Mouse (Mus musculus) c-Kit-positive CD71-negative TER-119-negative erythroid progenitor cells, embryonic 14.5 days (primary cell): Measurements from ENCODE around the gene Tmem199.

Experiments
- DNase-seq: peaks from one replicate; pipeline ENCODE4 v3.0.0-alpha.2; 2013; ENCODE audit warnings: low read depth

Tmem199 gene

GRCm38 (mm10) chr11:78524838-78525237, 12.9 kb upstream of the Tmem199 start:
- no peak for DNase-seq

GRCm38 (mm10) chr11:78523241-78523955, 11.4 kb upstream of the Tmem199 start:
- DNase-seq = no peak

- no peak for DNase-seq
Observed at GRCm38 (mm10) chr11:78522481-78522997, 10.6 kb upstream of the Tmem199 start.

- DNase-seq = no peak
Observed at GRCm38 (mm10) chr11:78521880-78522279, 9.9 kb upstream of the Tmem199 start.

DNA sequence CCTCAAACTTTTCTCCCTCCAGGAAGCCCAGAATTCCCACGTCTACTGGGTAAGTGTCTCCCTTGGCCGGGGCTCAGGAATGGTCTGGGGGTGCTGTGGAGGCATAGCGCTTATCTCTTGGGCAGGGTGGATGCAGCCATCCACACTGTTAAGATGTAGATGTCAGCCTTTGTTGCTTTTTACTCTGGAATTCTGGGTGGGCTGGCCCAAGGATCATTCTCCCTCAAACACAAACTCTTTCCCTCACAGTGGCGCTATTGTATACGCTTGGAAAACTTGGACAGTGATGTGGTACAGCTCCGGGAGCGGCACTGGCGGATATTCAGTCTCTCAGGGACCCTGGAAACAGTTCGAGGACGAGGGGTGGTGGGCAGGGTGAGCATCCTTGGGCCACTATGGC, 7.0 kb upstream of the Tmem199 start:
- DNase-seq = no peak

- DNase-seq = no peak
Observed at GRCm38 (mm10) chr11:78515549-78516325, 3.8 kb upstream of the Tmem199 start.

GRCm38 (mm10) chr11:78513106-78513790, 1.3 kb upstream of the Tmem199 start:
- no peak for DNase-seq

DNA sequence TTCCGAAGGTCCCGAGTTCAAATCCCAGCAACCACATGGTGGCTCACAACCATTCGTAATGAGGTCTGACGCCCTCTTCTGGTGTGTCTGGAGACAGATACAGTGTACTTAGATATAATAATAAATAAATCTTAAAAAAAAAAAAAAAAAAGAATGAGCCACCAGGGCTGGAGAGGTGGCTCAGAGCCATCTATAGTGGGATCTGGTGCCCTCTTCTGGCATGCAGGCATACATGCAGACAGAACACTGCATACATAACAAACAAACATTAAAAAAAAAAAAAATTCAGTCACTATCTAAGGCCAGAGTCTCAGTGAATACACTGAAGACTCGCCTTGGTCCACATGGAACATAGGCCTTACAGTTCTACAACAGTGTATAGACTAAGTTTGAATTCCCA, 2.8 kb downstream of the Tmem199 start:
- DNase-seq = no peak

DNA sequence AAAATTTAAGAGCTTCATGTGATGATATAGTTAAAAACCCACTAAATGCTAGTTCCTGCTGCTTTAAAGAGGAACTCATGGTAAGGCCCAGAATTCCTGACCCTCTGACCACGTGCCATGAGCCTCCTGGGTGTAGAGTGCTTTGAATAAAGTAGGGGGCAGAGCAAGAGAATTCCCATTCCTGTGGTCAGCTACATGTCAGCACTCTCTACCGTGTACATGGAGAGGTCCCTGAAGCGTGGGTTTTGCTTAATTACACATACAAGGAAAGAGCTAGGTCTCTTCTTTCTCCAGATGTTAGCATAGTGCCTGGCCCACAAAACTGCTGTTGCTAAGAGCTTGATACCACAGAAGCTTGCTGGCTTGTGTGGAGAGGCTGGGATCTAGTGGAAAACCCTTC, 6.5 kb downstream of the Tmem199 start:
- DNase-seq = no peak

GRCm38 (mm10) chr11:78502909-78503650, 8.9 kb downstream of the Tmem199 start, which contains the start of gene Sebox:
TSS of gene Sebox (plus strand) at chr11:78503447.
- no peak for DNase-seq

- DNase-seq = no peak
Observed at GRCm38 (mm10) chr11:78501529-78501928, 10.4 kb downstream of the Tmem199 start.

DNA sequence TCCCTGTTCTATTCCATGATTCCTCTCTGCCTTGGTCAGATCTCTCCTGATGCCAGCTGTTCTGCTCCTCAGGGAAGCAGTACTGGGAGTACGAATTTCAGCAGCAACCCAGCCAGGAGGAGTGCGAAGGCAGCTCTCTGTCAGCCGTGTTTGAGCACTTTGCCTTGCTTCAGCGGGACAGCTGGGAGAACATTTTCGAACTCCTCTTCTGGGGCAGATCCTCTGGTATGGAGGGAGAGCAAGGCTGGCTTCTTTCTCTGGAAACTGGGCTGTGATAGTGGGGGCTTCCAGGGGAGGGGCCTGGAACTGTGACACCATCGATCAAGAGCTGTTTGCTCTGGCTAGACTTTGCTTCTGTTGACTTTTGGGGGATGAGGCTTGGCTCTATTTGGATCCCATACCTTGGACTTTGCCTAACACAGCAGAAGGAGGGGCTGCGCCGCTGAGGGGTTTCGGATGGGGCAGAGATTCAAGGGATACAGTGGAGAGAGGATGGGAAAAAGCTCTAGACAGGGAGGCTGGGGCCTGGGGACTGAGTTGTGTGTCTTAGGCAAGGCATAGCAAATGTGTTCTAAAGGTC, 11.3 kb downstream of the Tmem199 start:
- no peak for DNase-seq

DNA sequence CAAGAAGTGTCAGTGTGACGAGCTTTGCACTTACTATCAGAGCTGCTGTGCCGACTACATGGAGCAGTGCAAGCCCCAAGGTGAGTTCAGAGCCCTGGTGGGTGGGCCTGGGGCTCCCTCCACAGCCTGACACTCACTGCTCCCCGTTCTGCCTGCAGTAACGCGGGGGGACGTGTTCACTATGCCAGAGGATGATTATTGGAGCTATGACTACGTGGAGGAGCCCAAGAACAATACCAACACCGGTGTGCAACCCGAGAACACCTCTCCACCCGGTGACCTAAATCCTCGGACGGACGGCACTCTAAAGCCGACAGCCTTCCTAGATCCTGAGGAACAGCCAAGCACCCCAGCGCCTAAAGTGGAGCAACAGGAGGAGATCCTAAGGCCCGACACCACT, 12.4 kb downstream of the Tmem199 start:
- DNase-seq = no peak

- DNase-seq = no peak
Observed at GRCm38 (mm10) chr11:78499004-78499403, 13.0 kb downstream of the Tmem199 start, which contains the start of gene Vtn. TSS of gene Vtn (plus strand) at chr11:78499091.

DNA sequence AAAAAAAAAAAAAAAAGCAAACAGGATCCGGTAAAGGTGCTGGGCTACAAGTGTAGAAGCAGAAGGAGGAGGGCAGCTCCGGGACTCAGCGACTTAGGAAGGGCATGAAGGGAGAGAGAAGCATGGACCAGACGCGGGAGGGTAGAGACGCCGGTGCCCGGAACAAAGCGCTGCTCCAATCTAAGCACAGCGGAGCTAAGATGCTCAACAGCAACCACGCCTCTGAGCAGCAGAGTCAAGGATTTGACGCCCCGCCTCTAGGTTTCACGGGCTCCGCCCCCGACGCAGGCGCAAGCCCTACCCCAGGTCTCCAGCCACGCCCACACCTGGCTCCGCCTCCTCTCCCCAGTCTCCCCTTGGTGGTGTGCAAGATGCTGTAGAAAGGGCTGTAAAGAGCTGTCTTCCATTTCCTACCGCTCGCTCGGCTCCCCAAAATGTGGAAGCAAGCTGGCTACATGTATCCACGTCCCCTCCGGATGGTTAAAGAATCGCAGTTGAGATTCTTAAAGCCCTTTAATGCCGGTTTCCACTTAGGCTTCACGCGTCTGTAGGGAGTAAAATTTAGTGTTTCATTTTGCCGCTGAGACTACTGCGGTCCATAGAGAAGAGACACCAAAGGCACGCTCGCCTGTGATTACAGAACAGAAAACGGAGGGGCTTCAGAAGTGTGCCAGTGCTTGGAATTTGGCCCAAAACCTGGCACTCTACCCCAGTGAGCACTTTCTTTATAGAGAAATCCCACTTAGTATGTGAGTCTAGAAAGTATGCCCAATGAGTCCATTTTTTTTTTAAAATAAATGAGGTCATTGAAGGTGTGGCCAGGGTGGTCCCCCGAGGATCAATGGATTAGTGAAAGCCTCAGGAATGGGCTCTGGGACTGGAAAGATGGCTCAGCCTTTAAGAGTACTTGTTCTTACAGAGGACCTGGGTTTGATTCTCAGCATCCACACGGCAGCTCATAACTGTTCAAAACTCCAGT, 14.1 kb downstream of the Tmem199 start, which contains the start of gene Sarm1:
Gene Sarm1, minus strand, starts transcription at position 211 of the 979 bp plus-strand sequence.
- peak; percentile 97 for DNase-seq

GRCm38 (mm10) chr11:78497071-78497541, 14.9 kb downstream of the Tmem199 start:
- no peak for DNase-seq

- DNase-seq = peak; percentile 53
Observed at GRCm38 (mm10) chr11:78495904-78496303, 16.1 kb downstream of the Tmem199 start.

DNA sequence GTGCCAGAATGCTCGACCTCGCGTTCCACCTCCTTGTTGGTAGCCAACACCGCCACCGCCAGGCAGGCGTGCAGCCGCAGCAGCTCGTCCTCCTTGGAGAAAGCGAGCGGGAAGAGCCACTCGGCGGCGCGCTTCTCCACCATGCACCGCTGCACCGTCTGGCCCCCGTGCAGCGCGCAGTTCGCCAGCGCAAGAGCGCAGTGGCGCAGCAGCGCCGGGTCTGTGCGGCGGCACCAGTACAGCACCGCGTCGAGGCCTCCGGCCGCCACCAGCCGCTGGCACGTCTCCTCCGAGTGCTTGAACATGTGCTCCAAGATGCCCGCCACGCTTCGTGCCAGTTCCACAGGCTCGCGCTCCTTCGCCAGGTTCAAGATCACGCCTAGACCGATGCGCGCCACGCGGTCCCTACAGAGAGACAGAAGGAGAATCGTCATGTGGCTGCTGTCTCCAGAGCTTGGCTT, 21.2 kb downstream of the Tmem199 start:
- no peak for DNase-seq

GRCm38 (mm10) chr11:78488168-78488567, 23.8 kb downstream of the Tmem199 start:
- DNase-seq = peak; percentile 51

- no peak for DNase-seq
Observed at GRCm38 (mm10) chr11:78483639-78484038, 28.3 kb downstream of the Tmem199 start.
